Mouse (Mus musculus): ENCODE results near the gene Cdk5rap1. TPM values are rescaled to one million over a fixed set of nuclear protein-coding genes. Genes with fewer than 3 reads are reported as not detected.
"Not testable (repeated sequence)": the region's sequence is repeated elsewhere in the genome, so short reads cannot be mapped to it uniquely, and the experiment has no call there.

Gene Cdk5rap1
- polyA plus RNA-seq, 1 experiment = 9.8 TPM

DNA sequence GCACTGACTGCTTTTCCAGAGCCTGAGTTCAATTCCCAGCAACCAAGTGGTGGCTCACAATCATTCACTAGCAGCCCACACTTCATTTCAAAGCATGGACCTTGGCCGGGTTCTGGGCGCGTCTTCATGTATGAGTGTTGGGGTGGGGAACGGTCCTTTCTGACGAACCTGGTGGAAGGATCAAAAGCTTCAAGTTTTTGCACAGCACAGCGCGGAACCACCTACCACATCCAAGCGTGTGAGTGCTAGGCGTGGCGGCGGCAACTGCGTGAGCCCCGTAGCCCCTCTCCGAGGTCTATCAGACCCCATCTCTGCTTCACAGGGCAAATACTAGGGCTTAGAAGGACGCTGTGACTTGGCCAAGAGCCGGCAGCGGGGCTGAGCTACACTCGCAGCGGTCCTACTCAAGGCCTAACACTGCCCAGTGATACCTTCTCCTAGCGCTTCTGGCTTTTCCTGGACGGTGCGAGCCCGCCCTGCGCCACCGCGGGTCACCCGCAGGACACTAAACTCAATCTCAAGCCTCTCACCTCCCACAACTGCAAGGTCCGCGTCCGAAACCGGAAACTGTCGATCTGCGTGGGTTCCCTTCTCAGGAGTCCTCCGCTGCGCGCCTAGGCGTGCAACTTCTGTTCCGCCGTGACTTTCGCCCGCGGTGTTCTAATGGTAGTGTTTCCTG is 520 bp downstream of the Cdk5rap1 start:
- Histone ChIP-seq H3K4me3 (ENCODE audit: insufficient read depth, poor library complexity, severe bottlenecking) (peak overlapping the region; percentile 48), H3ac (ENCODE audit: control insufficient read depth, insufficient read length, low read depth) (peak overlapping the region; percentile 89), H3K27me3 (ENCODE audit: control insufficient read depth, insufficient read depth, insufficient read length) (no peaks in the 10 kb centered on the region), H3K79me3 (ENCODE audit: low read depth) (no peaks in the 10 kb centered on the region), H3K36me3 (ENCODE audit: control insufficient read depth, insufficient read depth) (peaks cover 24% of the 10 kb centered on the region), H3K79me2 (ENCODE audit: control insufficient read depth, insufficient read depth) (peaks cover 4% of the 10 kb centered on the region)
- peak; percentile 1 for TF ChIP-seq USF1 (IDR thresholded peaks at IDR 0.05; ENCODE audit: low read depth)
- TF ChIP-seq MAX (IDR thresholded peaks at IDR 0.05) = peak; percentile 81
- TF ChIP-seq MYOG (IDR thresholded peaks at IDR 0.05; ENCODE audit: control insufficient read depth, extremely low read depth, insufficient read length) = no peak
- TF ChIP-seq CTCF (IDR thresholded peaks at IDR 0.05; ENCODE audit: control insufficient read depth, insufficient read depth, insufficient read length) = no peak
- TF ChIP-seq MYOD1 (IDR thresholded peaks at IDR 0.05; ENCODE audit: control insufficient read depth, insufficient read length, low read depth) = no peak
- TF ChIP-seq CEBPB (IDR thresholded peaks at IDR 0.05; ENCODE audit: low read depth) = no peak
- no peak for TF ChIP-seq FOSL1 (IDR thresholded peaks at IDR 0.05; ENCODE audit: insufficient read depth, low read length, poor library complexity, severe bottlenecking)

DNA sequence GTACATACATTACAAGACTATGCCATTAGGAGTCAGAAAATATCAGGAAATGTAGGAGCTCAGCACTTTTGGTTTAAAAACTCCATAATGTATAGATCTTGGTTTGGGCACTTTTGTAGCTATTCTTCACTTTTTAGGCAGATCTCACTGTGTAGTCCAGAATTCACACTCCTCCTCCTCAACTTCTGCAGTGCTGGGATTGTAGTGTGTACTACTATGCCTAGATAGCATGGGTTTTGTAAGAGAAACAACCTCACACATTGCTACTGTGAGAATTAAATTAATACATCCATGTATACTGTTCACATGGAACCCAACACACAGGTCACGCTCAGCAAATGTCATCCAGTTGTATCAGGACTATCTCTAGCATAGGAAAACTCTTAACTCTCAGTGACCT is 5.3 kb downstream of the Cdk5rap1 start:
- Histone ChIP-seq H3K36me3 (ENCODE audit: control insufficient read depth, insufficient read depth) (peaks cover 64% of the 10 kb centered on the region), H3K79me2 (ENCODE audit: control insufficient read depth, insufficient read depth) (peaks cover 4% of the 10 kb centered on the region), H3K79me3 (ENCODE audit: low read depth) (no peaks in the 10 kb centered on the region), H3ac (ENCODE audit: control insufficient read depth, insufficient read length, low read depth) (no peak overlapping the region), H3K4me3 (ENCODE audit: insufficient read depth, poor library complexity, severe bottlenecking) (no peak overlapping the region), H3K27me3 (ENCODE audit: control insufficient read depth, insufficient read depth, insufficient read length) (no peaks in the 10 kb centered on the region)
- TF ChIP-seq MAX (IDR thresholded peaks at IDR 0.05) = no peak
- no peak for TF ChIP-seq MYOD1 (IDR thresholded peaks at IDR 0.05; ENCODE audit: control insufficient read depth, insufficient read length, low read depth)
- no peak for TF ChIP-seq USF1 (IDR thresholded peaks at IDR 0.05; ENCODE audit: low read depth)
- no peak for TF ChIP-seq CEBPB (IDR thresholded peaks at IDR 0.05; ENCODE audit: low read depth)
- no peak for TF ChIP-seq CTCF (IDR thresholded peaks at IDR 0.05; ENCODE audit: control insufficient read depth, insufficient read depth, insufficient read length)
- no peak for TF ChIP-seq FOSL1 (IDR thresholded peaks at IDR 0.05; ENCODE audit: insufficient read depth, low read length, poor library complexity, severe bottlenecking)
- no peak for TF ChIP-seq MYOG (IDR thresholded peaks at IDR 0.05; ENCODE audit: control insufficient read depth, extremely low read depth, insufficient read length)

- H3K4me3 ChIP-seq (ENCODE audit: insufficient read depth, poor library complexity, severe bottlenecking); H3K27me3 ChIP-seq (ENCODE audit: control insufficient read depth, insufficient read depth, insufficient read length); H3K79me2 ChIP-seq (ENCODE audit: control insufficient read depth, insufficient read depth); H3K79me3 ChIP-seq (ENCODE audit: low read depth); H3ac ChIP-seq (ENCODE audit: control insufficient read depth, insufficient read length, low read depth): not testable (repeated sequence)
- H3K36me3 ChIP-seq (ENCODE audit: control insufficient read depth, insufficient read depth) = peaks cover 43% of the 10 kb centered on the region
Observed at GRCm38 (mm10) chr2:154354000-154354425, 18.8 kb downstream of the Cdk5rap1 start.

GRCm38 (mm10) chr2:154348152-154348551 is 24.7 kb downstream of the Cdk5rap1 start:
- Histone ChIP-seq H3ac (ENCODE audit: control insufficient read depth, insufficient read length, low read depth) (no peak overlapping the region), H3K4me3 (ENCODE audit: insufficient read depth, poor library complexity, severe bottlenecking) (no peak overlapping the region), H3K27me3 (ENCODE audit: control insufficient read depth, insufficient read depth, insufficient read length) (no peaks in the 10 kb centered on the region), H3K79me2 (ENCODE audit: control insufficient read depth, insufficient read depth) (no peaks in the 10 kb centered on the region), H3K79me3 (ENCODE audit: low read depth) (no peaks in the 10 kb centered on the region), H3K36me3 (ENCODE audit: control insufficient read depth, insufficient read depth) (peaks cover 69% of the 10 kb centered on the region)
- TF ChIP-seq USF1 (IDR thresholded peaks at IDR 0.05; ENCODE audit: low read depth) = no peak
- TF ChIP-seq CEBPB (IDR thresholded peaks at IDR 0.05; ENCODE audit: low read depth) = no peak
- no peak for TF ChIP-seq MYOG (IDR thresholded peaks at IDR 0.05; ENCODE audit: control insufficient read depth, extremely low read depth, insufficient read length)
- no peak for TF ChIP-seq CTCF (IDR thresholded peaks at IDR 0.05; ENCODE audit: control insufficient read depth, insufficient read depth, insufficient read length)
- no peak for TF ChIP-seq FOSL1 (IDR thresholded peaks at IDR 0.05; ENCODE audit: insufficient read depth, low read length, poor library complexity, severe bottlenecking)
- TF ChIP-seq MYOD1 (IDR thresholded peaks at IDR 0.05; ENCODE audit: control insufficient read depth, insufficient read length, low read depth) = no peak
- TF ChIP-seq MAX (IDR thresholded peaks at IDR 0.05) = no peak

GRCm38 (mm10) chr2:154339356-154339755 is 33.5 kb downstream of the Cdk5rap1 start:
- no peak overlapping the region for H3K4me3 ChIP-seq (ENCODE audit: insufficient read depth, poor library complexity, severe bottlenecking)
- no peak overlapping the region for H3ac ChIP-seq (ENCODE audit: control insufficient read depth, insufficient read length, low read depth)
- H3K27me3 ChIP-seq (ENCODE audit: control insufficient read depth, insufficient read depth, insufficient read length) = no peaks in the 10 kb centered on the region
- peaks cover 29% of the 10 kb centered on the region for H3K36me3 ChIP-seq (ENCODE audit: control insufficient read depth, insufficient read depth)
- H3K79me2 ChIP-seq (ENCODE audit: control insufficient read depth, insufficient read depth) = no peaks in the 10 kb centered on the region
- H3K79me3 ChIP-seq (ENCODE audit: low read depth) = no peaks in the 10 kb centered on the region
- TF ChIP-seq CTCF (IDR thresholded peaks at IDR 0.05; ENCODE audit: control insufficient read depth, insufficient read depth, insufficient read length) (no peak), MYOG (IDR thresholded peaks at IDR 0.05; ENCODE audit: control insufficient read depth, extremely low read depth, insufficient read length) (no peak), FOSL1 (IDR thresholded peaks at IDR 0.05; ENCODE audit: insufficient read depth, low read length, poor library complexity, severe bottlenecking) (no peak)

- no peak for TF ChIP-seq MYOG (IDR thresholded peaks at IDR 0.05; ENCODE audit: control insufficient read depth, extremely low read depth, insufficient read length)
- no peak for TF ChIP-seq CEBPB (IDR thresholded peaks at IDR 0.05; ENCODE audit: low read depth)
- no peak for TF ChIP-seq MAX (IDR thresholded peaks at IDR 0.05)
- TF ChIP-seq USF1 (IDR thresholded peaks at IDR 0.05; ENCODE audit: low read depth) = no peak
- no peak for TF ChIP-seq FOSL1 (IDR thresholded peaks at IDR 0.05; ENCODE audit: insufficient read depth, low read length, poor library complexity, severe bottlenecking)
- no peak for TF ChIP-seq CTCF (IDR thresholded peaks at IDR 0.05; ENCODE audit: control insufficient read depth, insufficient read depth, insufficient read length)
- no peak for TF ChIP-seq MYOD1 (IDR thresholded peaks at IDR 0.05; ENCODE audit: control insufficient read depth, insufficient read length, low read depth)
- H3K36me3 ChIP-seq (ENCODE audit: control insufficient read depth, insufficient read depth) = peaks cover 28% of the 10 kb centered on the region
- H3K79me2 ChIP-seq (ENCODE audit: control insufficient read depth, insufficient read depth) = no peaks in the 10 kb centered on the region
- H3K4me3 ChIP-seq (ENCODE audit: insufficient read depth, poor library complexity, severe bottlenecking) = no peak overlapping the region
- H3ac ChIP-seq (ENCODE audit: control insufficient read depth, insufficient read length, low read depth) = no peak overlapping the region
- no peaks in the 10 kb centered on the region for H3K27me3 ChIP-seq (ENCODE audit: control insufficient read depth, insufficient read depth, insufficient read length)
- no peaks in the 10 kb centered on the region for H3K79me3 ChIP-seq (ENCODE audit: low read depth)
Observed at GRCm38 (mm10) chr2:154338161-154338560, 34.6 kb downstream of the Cdk5rap1 start.

Measured in C2C12 (cell line).